Mouse (Mus musculus): Measurements from ENCODE around the gene Erbb2. TPM values are rescaled to one million over a fixed set of nuclear protein-coding genes. Genes with fewer than 3 reads are reported as not detected.
A peak's percentile ranks its signal among the peaks of the same experiment; 100 is the strongest.

Gene Erbb2
- polyA plus RNA-seq, 2 experiments: 51.1 to 73.6 TPM

DNA sequence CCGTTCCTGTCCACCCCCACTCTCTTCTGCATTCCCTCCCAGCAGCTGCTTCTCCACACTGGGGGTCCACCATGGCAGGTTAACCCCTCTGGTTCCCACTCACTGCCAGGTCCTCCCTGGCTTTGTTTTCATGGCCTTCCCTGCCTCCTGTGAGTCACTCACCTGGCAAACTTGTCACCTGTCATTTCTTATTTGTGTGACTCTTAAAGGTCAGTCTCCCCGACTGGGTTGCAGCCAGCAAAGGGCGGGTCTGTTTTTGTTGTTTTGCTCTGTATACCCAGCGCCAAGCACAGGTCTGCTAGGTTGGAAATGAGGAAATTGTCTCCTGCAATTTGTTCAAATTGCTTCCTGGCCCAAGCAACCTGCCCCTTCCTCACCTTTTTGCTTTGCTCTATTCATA, 33.4 kb downstream of the Erbb2 start:
- Histone ChIP-seq H3K27ac (replicated peaks; ENCODE audit: low read depth, low read length) (no peak overlapping the region), H3K27me3 (ENCODE audit: control insufficient read depth, insufficient read depth, low read length) (peaks cover 13% of the 10 kb centered on the region; the same call in 1 of the 2 replicates), H3K4me3 (replicated peaks; ENCODE audit: low read length) (no peak overlapping the region), H3K4me1 (ENCODE audit: control insufficient read depth, insufficient read depth, low read length) (peaks cover 7% of the 10 kb centered on the region; the same call in 1 of the 2 replicates), H3K9me3 (ENCODE audit: control insufficient read depth, low read length) (no peaks in the 10 kb centered on the region), H3K9ac (ENCODE audit: low read depth, low read length, severe bottlenecking) (no peak overlapping the region), H3K36me3 (ENCODE audit: control insufficient read depth, insufficient read depth, low read length) (no peaks in the 10 kb centered on the region), H3K4me2 (replicated peaks; ENCODE audit: low read depth, low read length, severe bottlenecking) (no peak overlapping the region)
- WGBS: 37% methylated on average over 4 of the region's 4 CpGs
- TF ChIP-seq POLR2A (IDR thresholded peaks at IDR 0.05; ENCODE audit: borderline replicate concordance, extremely low read depth, insufficient read depth, insufficient read length): no peak
- no peak for DNase-seq (ENCODE audit: low spot score)
- no peak for ATAC-seq (ENCODE audit: low FRiP score, low read depth)

DNA sequence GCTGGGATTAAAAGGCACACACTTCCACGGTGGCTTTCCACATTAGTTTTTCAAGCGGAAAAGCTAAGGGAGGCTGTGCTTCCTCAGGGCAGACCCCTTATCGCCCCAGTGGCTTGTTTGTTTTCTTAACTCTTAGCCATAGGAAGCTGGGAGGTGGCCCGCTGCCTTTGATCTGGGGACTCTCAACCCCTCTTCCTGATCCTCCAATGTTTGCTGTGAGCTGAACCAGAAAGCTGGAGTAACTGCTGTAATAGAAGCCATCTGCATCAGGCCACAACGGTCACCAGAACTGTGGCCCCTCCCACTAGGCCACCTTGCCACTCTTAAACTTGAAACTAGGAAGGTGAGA, 33.9 kb downstream of the Erbb2 start, which contains the start of gene Grb7:
Gene Grb7 (plus strand): TSS at position 182 of the 349 bp plus-strand sequence.
- H3K4me1 ChIP-seq (ENCODE audit: control insufficient read depth, insufficient read depth, low read length): peaks cover 7% of the 10 kb centered on the region; the same call in 1 of the 2 replicates
- H3K27me3 ChIP-seq (ENCODE audit: control insufficient read depth, insufficient read depth, low read length): peaks cover 13% of the 10 kb centered on the region; the same call in 1 of the 2 replicates
- H3K4me3 ChIP-seq (replicated peaks; ENCODE audit: low read length): peak within 1 kb of the TSS; percentile 22
- peak within 1 kb of the TSS; percentile 25; the same call in 1 of the 2 replicates for H3K9ac ChIP-seq (ENCODE audit: low read depth, low read length, severe bottlenecking)
- 4% methylated on average over 5 of the region's 5 CpGs for WGBS
- no peaks in the 10 kb centered on the region for H3K9me3 ChIP-seq (ENCODE audit: control insufficient read depth, low read length)
- H3K27ac ChIP-seq (replicated peaks; ENCODE audit: low read depth, low read length): no peak within 1 kb of the TSS
- peak within 1 kb of the TSS; percentile 24 for H3K4me2 ChIP-seq (replicated peaks; ENCODE audit: low read depth, low read length, severe bottlenecking)
- ATAC-seq (ENCODE audit: low FRiP score, low read depth): no peak
- H3K36me3 ChIP-seq (ENCODE audit: control insufficient read depth, insufficient read depth, low read length): no peaks in the 10 kb centered on the region
- no peak for TF ChIP-seq POLR2A (IDR thresholded peaks at IDR 0.05; ENCODE audit: borderline replicate concordance, extremely low read depth, insufficient read depth, insufficient read length)
- DNase-seq (ENCODE audit: low spot score): no peak

DNA sequence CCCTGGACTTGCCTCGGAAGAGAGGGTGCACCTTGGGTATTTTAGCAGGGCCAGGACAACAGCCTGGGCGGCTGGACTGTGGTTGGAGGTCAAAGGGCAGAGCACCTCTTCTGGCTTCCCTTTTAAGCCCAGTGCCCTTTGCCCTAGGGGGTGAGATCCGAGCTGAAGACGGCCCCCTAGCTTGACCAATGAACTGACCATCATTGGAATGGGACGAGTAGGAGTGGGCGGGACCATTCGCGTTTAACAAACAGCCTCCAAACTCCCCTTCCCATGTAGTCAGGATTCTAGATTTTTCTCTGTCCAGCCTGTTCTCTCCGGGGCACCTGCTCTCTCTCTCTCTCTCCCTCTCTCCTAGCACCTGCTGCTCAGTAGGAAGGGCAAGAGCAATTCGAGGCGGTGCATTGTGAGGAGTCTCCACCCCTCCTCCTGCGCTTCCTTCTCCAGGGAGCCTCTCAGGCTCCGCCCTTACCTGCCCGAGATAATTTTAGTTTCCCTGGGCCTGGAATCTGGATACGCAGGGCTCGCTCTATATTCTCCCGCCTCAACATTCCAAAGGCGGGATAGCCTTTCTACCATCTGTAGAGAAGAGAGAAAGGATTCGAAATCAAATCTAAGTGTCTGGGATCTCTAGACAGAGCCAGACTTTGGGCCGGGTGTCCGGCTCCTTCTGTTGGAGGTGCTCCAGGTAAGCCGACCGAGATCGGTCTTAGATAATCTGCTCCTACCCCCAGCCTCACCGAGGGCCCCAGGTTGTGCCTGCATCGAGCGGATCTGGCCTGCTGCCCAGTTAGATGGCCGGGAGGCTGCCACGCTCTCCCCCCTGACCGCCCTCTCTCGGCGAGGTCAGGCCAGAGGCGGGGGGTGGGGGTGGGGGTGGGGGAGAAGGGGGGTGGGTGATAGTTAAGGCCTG, 34.5 kb downstream of the Erbb2 start:
- no peak for DNase-seq (ENCODE audit: low spot score)
- H3K27ac ChIP-seq (replicated peaks; ENCODE audit: low read depth, low read length): no peak overlapping the region
- 4% methylated on average over 32 of the region's 33 CpGs for WGBS

DNA sequence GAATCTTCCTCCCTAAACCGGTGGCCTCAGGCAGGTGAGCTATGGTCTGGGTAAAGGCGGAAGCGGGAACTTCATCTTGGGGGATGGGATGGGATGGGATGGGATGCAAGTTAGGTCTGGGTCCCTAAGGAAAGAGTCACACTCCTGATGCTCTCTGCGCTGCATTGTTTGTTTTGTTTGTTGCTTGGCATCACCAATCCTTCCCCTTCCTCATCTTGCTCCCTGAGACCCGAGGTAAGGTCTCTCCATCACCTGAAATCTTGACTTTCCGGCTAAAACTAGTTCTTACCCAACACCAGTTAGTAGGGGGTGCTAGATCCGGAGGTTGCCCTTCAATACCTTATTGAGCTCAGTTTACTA, 35.2 kb downstream of the Erbb2 start:
- H3K36me3 ChIP-seq (ENCODE audit: control insufficient read depth, insufficient read depth, low read length): no peaks in the 10 kb centered on the region
- peaks cover 7% of the 10 kb centered on the region; the same call in 1 of the 2 replicates for H3K4me1 ChIP-seq (ENCODE audit: control insufficient read depth, insufficient read depth, low read length)
- WGBS: 13% methylated on average over 7 of the region's 7 CpGs
- ATAC-seq (ENCODE audit: low FRiP score, low read depth) (no peak), DNase-seq (ENCODE audit: low spot score) (no peak)
- TF ChIP-seq POLR2A (IDR thresholded peaks at IDR 0.05; ENCODE audit: borderline replicate concordance, extremely low read depth, insufficient read depth, insufficient read length): no peak
- peak overlapping the region; percentile 22 for H3K4me3 ChIP-seq (replicated peaks; ENCODE audit: low read length)
- H3K9ac ChIP-seq (ENCODE audit: low read depth, low read length, severe bottlenecking): no peak overlapping the region
- H3K27ac ChIP-seq (replicated peaks; ENCODE audit: low read depth, low read length): no peak overlapping the region
- H3K4me2 ChIP-seq (replicated peaks; ENCODE audit: low read depth, low read length, severe bottlenecking): peak overlapping the region; percentile 24
- no peaks in the 10 kb centered on the region for H3K9me3 ChIP-seq (ENCODE audit: control insufficient read depth, low read length)
- H3K27me3 ChIP-seq (ENCODE audit: control insufficient read depth, insufficient read depth, low read length): peaks cover 13% of the 10 kb centered on the region; the same call in 1 of the 2 replicates

More for the DNA sequence above, 34.5 kb downstream of the Erbb2 start:
- H3K4me3 ChIP-seq (replicated peaks; ENCODE audit: low read length): peak overlapping the region; percentile 22
- no peak for ATAC-seq (ENCODE audit: low FRiP score, low read depth)
- peaks cover 7% of the 10 kb centered on the region; the same call in 1 of the 2 replicates for H3K4me1 ChIP-seq (ENCODE audit: control insufficient read depth, insufficient read depth, low read length)
- peak overlapping the region; percentile 24 for H3K4me2 ChIP-seq (replicated peaks; ENCODE audit: low read depth, low read length, severe bottlenecking)
- H3K36me3 ChIP-seq (ENCODE audit: control insufficient read depth, insufficient read depth, low read length): no peaks in the 10 kb centered on the region
- no peak for TF ChIP-seq POLR2A (IDR thresholded peaks at IDR 0.05; ENCODE audit: borderline replicate concordance, extremely low read depth, insufficient read depth, insufficient read length)
- H3K27me3 ChIP-seq (ENCODE audit: control insufficient read depth, insufficient read depth, low read length): peaks cover 13% of the 10 kb centered on the region; the same call in 1 of the 2 replicates
- no peaks in the 10 kb centered on the region for H3K9me3 ChIP-seq (ENCODE audit: control insufficient read depth, low read length)
- peak overlapping the region; percentile 25; the same call in 1 of the 2 replicates for H3K9ac ChIP-seq (ENCODE audit: low read depth, low read length, severe bottlenecking)

DNA sequence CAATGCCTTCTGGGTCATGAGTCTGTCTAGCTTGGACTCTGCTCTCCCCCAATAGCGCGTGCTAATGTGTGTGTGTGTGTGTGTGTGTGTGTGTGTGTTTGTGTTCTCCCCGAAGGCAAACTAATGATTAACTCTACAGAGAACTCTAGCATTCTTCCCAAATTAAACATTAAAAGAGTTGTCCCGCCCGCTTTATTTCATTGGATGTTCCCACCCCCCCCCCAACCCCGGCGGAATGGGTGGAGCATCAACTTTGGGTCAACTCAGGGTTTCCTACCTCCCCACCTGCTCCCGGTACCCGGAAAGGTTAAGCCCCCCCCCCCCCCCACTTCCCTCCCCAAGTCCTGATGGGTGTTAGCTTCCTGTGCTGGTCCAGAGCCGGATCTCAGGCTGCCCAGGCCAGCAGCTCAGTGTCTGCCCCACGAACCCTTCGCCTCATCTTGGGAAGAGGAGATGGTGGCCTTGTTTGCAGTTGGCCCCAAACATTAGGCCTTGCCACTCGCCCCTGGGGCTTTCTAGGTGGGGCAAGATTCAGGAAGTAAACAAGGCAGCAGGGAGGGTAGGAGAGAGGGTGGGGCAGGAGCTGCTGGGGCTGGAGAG, 36.0 kb downstream of the Erbb2 start:
- H3K4me1 ChIP-seq (ENCODE audit: control insufficient read depth, insufficient read depth, low read length): peaks cover 7% of the 10 kb centered on the region; the same call in 1 of the 2 replicates
- DNase-seq (ENCODE audit: low spot score) (no peak), ATAC-seq (ENCODE audit: low FRiP score, low read depth) (no peak)
- H3K27ac ChIP-seq (replicated peaks; ENCODE audit: low read depth, low read length): no peak overlapping the region
- TF ChIP-seq POLR2A (IDR thresholded peaks at IDR 0.05; ENCODE audit: borderline replicate concordance, extremely low read depth, insufficient read depth, insufficient read length): no peak
- WGBS: 30% methylated on average over 13 of the region's 13 CpGs
- no peaks in the 10 kb centered on the region for H3K9me3 ChIP-seq (ENCODE audit: control insufficient read depth, low read length)
- H3K9ac ChIP-seq (ENCODE audit: low read depth, low read length, severe bottlenecking): no peak overlapping the region
- peak overlapping the region; percentile 24; the same call in 1 of the 2 replicates for H3K4me2 ChIP-seq (replicated peaks; ENCODE audit: low read depth, low read length, severe bottlenecking)
- no peak overlapping the region for H3K4me3 ChIP-seq (replicated peaks; ENCODE audit: low read length)
- no peaks in the 10 kb centered on the region for H3K36me3 ChIP-seq (ENCODE audit: control insufficient read depth, insufficient read depth, low read length)
- H3K27me3 ChIP-seq (ENCODE audit: control insufficient read depth, insufficient read depth, low read length): peaks cover 13% of the 10 kb centered on the region; the same call in 1 of the 2 replicates
